Comparison of ENCODE assay signal across 11 mouse cellular contexts in the genomic region with DNA sequence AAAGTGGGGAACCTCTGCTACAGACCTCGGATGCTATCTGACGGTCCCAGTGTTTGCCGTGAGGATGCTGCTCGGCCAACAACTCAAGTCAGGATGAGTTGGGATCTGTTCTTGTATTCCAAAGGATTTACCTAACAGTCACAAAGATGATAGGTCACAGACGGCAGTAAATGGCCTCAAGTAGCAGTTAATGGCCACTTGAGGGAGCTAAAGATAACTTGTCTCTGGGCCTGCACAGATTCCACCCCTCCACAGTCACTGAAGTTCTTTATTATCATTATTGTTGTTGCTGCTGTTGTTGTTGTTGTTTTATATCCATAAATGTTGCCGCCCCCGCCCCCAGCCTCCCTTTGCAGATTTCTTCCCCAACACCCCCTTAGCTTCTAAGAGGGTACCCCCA.
DNase-seq lines count a peak whose midpoint lies in the region; ATAC-seq and TF ChIP-seq lines count a peak whose summit lies in the region.
"Had no signal": no experiment of that assay in that cellular context is flagged by ENCODE, and none has a peak within 500 bp of the region (broad histone marks: within the 10 kb centered on the region; RNA-seq: fewer than 3 reads in every experiment).

No protein-coding gene starts in this region.

- no peaks in the 10 kb centered on the region for H3K4me1 ChIP-seq in forebrain, embryonic 13.5 days
- H3K4me1 ChIP-seq in forebrain, embryonic 10.5 days: 0 out of 2 replicates have a peak, but pooled peaks cover 6% of the 10 kb centered on the region
- no peaks in the 10 kb centered on the region for H3K4me1 ChIP-seq in lung, postnatal 0 days (ENCODE audit: insufficient read depth, low read depth, low read length)
- H3K4me1 ChIP-seq: embryonic facial prominence, embryonic 15.5 days had no signal

- 49% methylated on average over 7 of the region's 7 CpGs for WGBS in forebrain, embryonic 13.5 days
- 44% methylated on average over 7 of the region's 7 CpGs for WGBS in forebrain, embryonic 10.5 days
- 33% methylated on average over 7 of the region's 7 CpGs for WGBS in lung, postnatal 0 days

- DNase-seq in forebrain, embryonic 10.5 days (ENCODE audit: extremely low spot score, low spot score): no peak
- peak; percentile 29 for DNase-seq in lung, postnatal 0 days (ENCODE audit: low spot score)
- DNase-seq in lung, postnatal 14 days: no peak
- DNase-seq in embryo, embryonic 11 days: peak; percentile 44
- DNase-seq in retina, postnatal 1 day: peak; percentile 57
- DNase-seq in spleen, postnatal 36 days (ENCODE audit: low spot score in 2 of 2): no peak
- no peak for DNase-seq in thymus, postnatal 10 days (ENCODE audit: low spot score in 2 of 2)

- no peaks in the 10 kb centered on the region for H3K27me3 ChIP-seq in forebrain, embryonic 13.5 days
- H3K27me3 ChIP-seq in forebrain, embryonic 10.5 days (ENCODE audit: poor library complexity, severe bottlenecking): no peaks in the 10 kb centered on the region
- H3K27me3 ChIP-seq in lung, postnatal 0 days (replicated peaks; ENCODE audit: insufficient read depth, low read length): no peaks in the 10 kb centered on the region
- H3K27me3 ChIP-seq: embryonic facial prominence, embryonic 15.5 days; heart, embryonic 15.5 days; liver, embryonic 15.5 days had no signal

- no peaks in the 10 kb centered on the region for H3K9me3 ChIP-seq in forebrain, embryonic 13.5 days (replicated peaks)
- H3K9me3 ChIP-seq in forebrain, embryonic 10.5 days: no peaks in the 10 kb centered on the region
- H3K9me3 ChIP-seq in lung, postnatal 0 days (ENCODE audit: low read length): no peaks in the 10 kb centered on the region
- H3K9me3 ChIP-seq: embryonic facial prominence, embryonic 15.5 days; heart, embryonic 15.5 days; liver, embryonic 15.5 days had no signal

- no peak overlapping the region for H3K9ac ChIP-seq in forebrain, embryonic 13.5 days
- H3K9ac ChIP-seq in lung, postnatal 0 days (replicated peaks; ENCODE audit: low read depth): no peak overlapping the region
- H3K9ac ChIP-seq: embryonic facial prominence, embryonic 15.5 days; heart, embryonic 15.5 days; liver, embryonic 15.5 days had no signal

- H3K27ac ChIP-seq in forebrain, embryonic 13.5 days: no peak overlapping the region
- no peak overlapping the region for H3K27ac ChIP-seq in forebrain, embryonic 10.5 days
- H3K27ac ChIP-seq in lung, postnatal 0 days (ENCODE audit: low read length): no peak overlapping the region
- H3K27ac ChIP-seq: embryonic facial prominence, embryonic 15.5 days; heart, embryonic 15.5 days had no signal

- ATAC-seq in forebrain, embryonic 13.5 days: 0 out of 2 replicates have a peak, but pooled peaks have one; percentile 49
- no peak for ATAC-seq in lung, postnatal 0 days

- no peak overlapping the region for H3K4me3 ChIP-seq in forebrain, embryonic 13.5 days
- no peak overlapping the region for H3K4me3 ChIP-seq in forebrain, embryonic 10.5 days
- H3K4me3 ChIP-seq in lung, postnatal 0 days (ENCODE audit: low read depth, low read length): no peak overlapping the region
- H3K4me3 ChIP-seq: embryonic facial prominence, embryonic 15.5 days; heart, embryonic 15.5 days; liver, embryonic 15.5 days had no signal

- no peaks in the 10 kb centered on the region for H3K36me3 ChIP-seq in forebrain, embryonic 13.5 days (ENCODE audit: poor library complexity, severe bottlenecking)
- H3K36me3 ChIP-seq in forebrain, embryonic 10.5 days (replicated peaks): no peaks in the 10 kb centered on the region
- H3K36me3 ChIP-seq in lung, postnatal 0 days (ENCODE audit: insufficient read depth, low read length): no peaks in the 10 kb centered on the region
- H3K36me3 ChIP-seq: embryonic facial prominence, embryonic 15.5 days; heart, embryonic 15.5 days; liver, embryonic 15.5 days had no signal

- H3K4me2 ChIP-seq in forebrain, embryonic 13.5 days: no peak overlapping the region
- H3K4me2 ChIP-seq in lung, postnatal 0 days (replicated peaks; ENCODE audit: low read depth, low read length): no peak overlapping the region
- H3K4me2 ChIP-seq: embryonic facial prominence, embryonic 15.5 days; heart, embryonic 15.5 days; liver, embryonic 15.5 days had no signal

- no peak for TF ChIP-seq EP300 in lung, postnatal 0 days (IDR thresholded peaks at IDR 0.05)

- peak; percentile 59 for TF ChIP-seq CTCF in lung, postnatal 0 days (IDR thresholded peaks at IDR 0.05)

Comparison
In these comparisons a context has a peak if more than half of its experiments do, and no peak if none do; other contexts are left out.
1. DNase-seq: peak in lung, postnatal 0 days (single experiment), embryo, embryonic 11 days (single experiment) and retina, postnatal 1 day (single experiment); none in forebrain, embryonic 10.5 days (single experiment), lung, postnatal 14 days (single experiment), spleen, postnatal 36 days (0 of 2) and thymus, postnatal 10 days (0 of 2).